Mouse (Mus musculus): ENCODE measurements at regions not wholly inside any gene's neighbourhood (a gene's known extent, or its start where the extent isn't known, plus 50 kb on each side); places are given as distances from the start of the nearest gene placed in this dataset.

GRCm38 (mm10) chr2:178867086-178867485 lies 436.8 kb downstream of the Cdh26 start:
- TF ChIP-seq CTCF (IDR thresholded peaks at IDR 0.05) (no peak), EP300 (IDR thresholded peaks at IDR 0.05) (no peak)
